ENCODE assay signal across 8 mouse cellular contexts in genomic region chr6:8950611-8951325, GRCm38 (mm10). TPM values are rescaled to one million over a fixed set of nuclear protein-coding genes. Genes with fewer than 3 reads are reported as not detected.
DNase-seq lines count a peak whose midpoint lies in the region; ATAC-seq and TF ChIP-seq lines count a peak whose summit lies in the region.

No protein-coding gene starts in this region.

- no peaks in the 10 kb centered on the region for H3K36me3 ChIP-seq in E14TG2a.4 (ENCODE audit: insufficient read depth, low read length)
- H3K36me3 ChIP-seq in forebrain, embryonic 15.5 days = no peaks in the 10 kb centered on the region
- H3K36me3 ChIP-seq in liver, postnatal 0 days (replicated peaks; ENCODE audit: insufficient read depth, low read length) = no peaks in the 10 kb centered on the region

- peak overlapping the region; percentile 60 for H3K9ac ChIP-seq in forebrain, embryonic 15.5 days (replicated peaks)
- no peak overlapping the region for H3K9ac ChIP-seq in liver, postnatal 0 days (replicated peaks)

- DNase-seq in frontal cortex, adult 2 months (ENCODE audit: extremely low spot score in 1 of 2, low spot score in 1 of 2) = no peak
- DNase-seq in liver, postnatal 0 days = no peak
- no peak for DNase-seq in thymus, postnatal 25 days
- DNase-seq in urinary bladder, adult 18-20 months (ENCODE audit: low spot score in 2 of 2) = no peak
- DNase-seq in layer of hippocampus, adult 9-11 months = no peak

- no peak for TF ChIP-seq EP300 in liver, postnatal 0 days (IDR thresholded peaks at IDR 0.05; ENCODE audit: low read depth)

- H3K4me2 ChIP-seq in forebrain, embryonic 15.5 days (replicated peaks) = peak overlapping the region; percentile 94
- H3K4me2 ChIP-seq in liver, postnatal 0 days (ENCODE audit: low read depth, low read length) = peak overlapping the region; percentile 55

- ATAC-seq in frontal cortex, adult (ENCODE audit: low TSS enrichment) = peak; percentile 6; the same call in 1 of the 2 replicates
- ATAC-seq in forebrain, embryonic 15.5 days (replicated peaks) = peak; percentile 5; the same call in 1 of the 2 replicates
- ATAC-seq in liver, postnatal 0 days = no peak

- WGBS in forebrain, embryonic 15.5 days = 1% methylated on average over 26 of the region's 26 CpGs
- WGBS in liver, postnatal 0 days (ENCODE audit: insufficient replicate concordance) = 3% methylated on average over 26 of the region's 26 CpGs

- H3K27ac ChIP-seq in forebrain, embryonic 15.5 days (replicated peaks) = peak overlapping the region; percentile 81
- H3K27ac ChIP-seq in liver, postnatal 0 days (ENCODE audit: low read depth) = no peak overlapping the region

- H3K27me3 ChIP-seq in E14TG2a.4 (ENCODE audit: insufficient read depth, low read length) = peaks cover 72% of the 10 kb centered on the region
- H3K27me3 ChIP-seq in forebrain, embryonic 15.5 days = peaks cover 54% of the 10 kb centered on the region
- peaks cover 80% of the 10 kb centered on the region for H3K27me3 ChIP-seq in liver, postnatal 0 days (ENCODE audit: insufficient read depth, low read length)

- H3K4me3 ChIP-seq in E14TG2a.4 (replicated peaks; ENCODE audit: low read length) = peak overlapping the region; percentile 77
- H3K4me3 ChIP-seq in forebrain, embryonic 15.5 days = peak overlapping the region; percentile 53
- H3K4me3 ChIP-seq in liver, postnatal 0 days (ENCODE audit: low read depth, low read length) = peak overlapping the region; percentile 15

- H3K9me3 ChIP-seq in E14TG2a.4 (ENCODE audit: low read length) = no peaks in the 10 kb centered on the region
- H3K9me3 ChIP-seq in forebrain, embryonic 15.5 days = no peaks in the 10 kb centered on the region
- H3K9me3 ChIP-seq in liver, postnatal 0 days (ENCODE audit: low read length) = no peaks in the 10 kb centered on the region

- H3K4me1 ChIP-seq in E14TG2a.4 (replicated peaks; ENCODE audit: low read depth, low read length) = peaks cover 49% of the 10 kb centered on the region
- peaks cover 51% of the 10 kb centered on the region for H3K4me1 ChIP-seq in forebrain, embryonic 15.5 days
- H3K4me1 ChIP-seq in liver, postnatal 0 days (ENCODE audit: insufficient read depth) = peaks cover 6% of the 10 kb centered on the region; the same call in 1 of the 2 replicates

- no peak for TF ChIP-seq CTCF in E14TG2a.4 (conservative IDR thresholded peaks at IDR 0.05; ENCODE audit: low read length)
- no peak for TF ChIP-seq CTCF in liver, postnatal 0 days (IDR thresholded peaks at IDR 0.05; ENCODE audit: low read depth)

RNA-seq across cellular contexts. Expression of gene Nxph1, which starts 2.5 kb away (rescaled TPM):
- 45.4 and 45.9 TPM in 2 replicates for polyA plus RNA-seq in frontal cortex, adult 2 months (2012; rRNA removed)
- 40.1 and 42.9 TPM in 2 replicates for polyA plus RNA-seq in forebrain, embryonic 15.5 days (2015; fragmentation: Nextera tagmentation; extraction: Ambion mirVana)
- not detected in 2 replicates for polyA plus RNA-seq in liver, postnatal 0 days (2015; fragmentation: Nextera tagmentation; extraction: Ambion mirVana)

Comparison
In these comparisons a context has a peak if more than half of its experiments do, and no peak if none do; other contexts are left out.
1. H3K4me3 ChIP-seq: peak in every context shown above with its lines; median percentile 77 in E14TG2a.4; 53 in forebrain, embryonic 15.5 days; 15 in liver, postnatal 0 days.
2. RNA of gene Nxph1, which starts 2.5 kb away (polyA plus RNA-seq): 45.4 to 45.9 TPM in frontal cortex, adult 2 months and 40.1 to 42.9 TPM in forebrain, embryonic 15.5 days; not detected in liver, postnatal 0 days; every median in the first group is over 10 times any median in the second.